Mouse (Mus musculus) thymus, adult 18-20 months (tissue): Measurements from ENCODE around the gene Ptpro.
"Not testable (repeated sequence)": the region's sequence is repeated elsewhere in the genome, so short reads cannot be mapped to it uniquely, and the experiment has no call there.

Experiments used
- DNase-seq, 2 experiments: peaks; one replicate each; pipeline ENCODE4 v3.0.0; 2022; ENCODE audit warnings: mixed read lengths in 2 of 2

Ptpro gene

DNA sequence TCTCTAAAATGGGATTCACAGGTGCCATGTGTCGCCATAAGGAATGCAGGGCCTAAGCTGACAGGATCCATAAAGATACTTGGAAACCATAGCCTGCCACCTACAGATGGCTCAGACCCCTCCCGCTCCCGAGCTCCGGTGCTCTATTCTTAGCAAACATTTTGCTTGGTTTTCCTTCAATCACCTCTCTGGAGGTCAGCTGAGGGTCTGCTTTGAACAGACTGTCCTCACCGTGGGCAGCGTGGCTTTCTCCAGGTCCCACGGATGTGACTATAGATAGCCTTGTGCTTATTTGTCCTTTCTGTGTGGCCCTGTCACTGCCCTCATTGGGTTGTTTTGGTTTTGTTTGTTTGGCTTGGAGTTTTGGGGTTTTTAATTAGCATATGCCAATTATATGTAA lies 206.0 kb downstream of the Ptpro start:
- no peak for DNase-seq

DNA sequence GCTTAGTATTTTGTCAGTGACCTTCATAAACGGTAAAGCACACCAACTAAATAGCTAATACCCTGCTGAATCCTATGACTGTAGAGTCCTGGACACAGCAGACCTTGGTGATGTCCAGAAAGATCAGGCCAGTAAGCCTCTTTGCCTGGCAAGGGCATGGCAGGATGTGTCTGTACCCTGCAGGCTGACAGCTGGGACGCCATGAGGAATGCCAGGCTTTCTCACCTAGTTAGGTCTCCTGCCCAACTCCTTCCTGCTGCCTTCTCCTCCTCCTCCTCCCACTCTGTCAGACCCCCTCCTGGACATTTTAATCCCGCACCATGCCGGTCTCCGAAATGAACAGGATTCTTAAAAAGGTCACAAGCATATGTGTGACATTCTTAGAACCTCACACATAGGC lies 211.7 kb downstream of the Ptpro start:
- DNase-seq: no peak

DNA sequence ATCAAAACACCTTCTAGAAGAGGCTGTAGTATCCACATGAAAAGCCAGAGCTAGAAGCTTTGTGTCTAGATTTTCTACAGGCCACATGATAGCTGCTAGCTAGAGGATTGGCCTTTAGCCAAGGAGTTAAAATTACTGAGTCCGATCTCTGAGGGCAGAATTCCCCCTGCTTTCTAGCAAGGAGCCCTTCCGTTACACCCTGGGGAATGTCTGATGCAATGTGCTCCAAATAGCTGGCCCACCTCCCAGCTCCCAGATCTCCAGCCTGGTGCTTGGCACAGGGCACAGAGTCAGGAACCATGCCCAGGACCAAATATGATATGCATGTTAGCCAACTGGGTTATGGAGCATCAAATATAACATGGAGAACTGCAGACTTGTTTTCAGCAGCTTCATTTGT lies 213.1 kb downstream of the Ptpro start:
- no peak for DNase-seq

DNA sequence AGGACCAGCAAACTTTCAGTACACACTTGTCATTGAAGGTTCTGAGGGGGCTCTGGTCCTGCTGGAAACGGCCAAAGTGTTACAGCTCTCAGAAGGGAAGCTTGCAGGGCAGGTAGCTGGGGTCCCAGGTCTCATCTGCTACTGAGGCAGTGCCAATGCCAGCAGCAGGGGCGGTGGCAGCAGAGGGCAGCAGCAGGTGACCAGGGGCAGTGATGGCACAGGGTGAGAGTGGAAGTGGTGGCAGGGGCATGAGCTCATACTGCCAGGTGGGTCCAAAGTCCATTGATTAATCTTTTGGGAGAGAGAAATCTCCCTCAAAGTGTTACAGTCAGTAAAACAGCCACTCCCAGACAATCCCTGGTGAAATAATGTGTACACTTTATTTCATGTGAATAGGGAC lies 214.1 kb downstream of the Ptpro start:
- no peak for DNase-seq

DNA sequence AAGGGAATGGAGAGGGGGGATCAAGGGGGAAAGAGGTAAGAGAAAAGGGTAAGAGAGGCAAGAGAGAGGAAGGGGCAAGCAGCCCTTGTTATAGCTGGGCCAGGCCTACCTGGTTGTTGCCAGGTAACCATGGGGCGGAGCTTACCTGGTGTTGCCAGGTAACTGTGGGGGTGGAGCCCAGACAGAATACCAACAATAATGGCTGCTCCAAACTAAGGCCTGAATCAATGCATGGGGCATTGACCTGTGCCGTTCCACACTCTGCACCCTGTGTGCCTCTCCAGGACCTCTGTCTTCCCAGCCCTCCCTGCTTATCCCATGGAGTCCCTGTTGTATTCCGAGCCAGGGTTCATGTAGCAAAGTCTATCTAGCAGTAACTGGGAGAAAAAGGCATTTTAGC lies 215.6 kb downstream of the Ptpro start:
- no peak for DNase-seq

DNA sequence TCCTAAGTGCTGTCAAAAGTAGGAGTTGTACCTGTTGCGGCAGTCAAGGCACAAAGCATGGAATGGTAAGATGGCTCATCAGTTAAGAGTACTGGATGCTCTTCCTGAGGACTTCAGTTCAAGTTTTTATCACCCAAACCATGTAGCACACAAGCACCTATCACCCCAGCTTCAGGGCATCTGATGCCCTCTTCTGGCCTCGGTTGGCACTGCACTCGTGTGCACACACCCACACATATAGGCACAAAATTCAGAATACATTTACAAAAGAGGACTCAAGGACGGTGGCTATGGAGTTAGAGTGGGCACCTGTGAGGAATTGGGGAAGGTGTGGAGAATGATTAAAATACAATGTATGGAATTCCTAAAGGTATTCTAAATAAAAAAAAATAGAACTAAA lies 217.4 kb downstream of the Ptpro start:
- DNase-seq: no peak

DNA sequence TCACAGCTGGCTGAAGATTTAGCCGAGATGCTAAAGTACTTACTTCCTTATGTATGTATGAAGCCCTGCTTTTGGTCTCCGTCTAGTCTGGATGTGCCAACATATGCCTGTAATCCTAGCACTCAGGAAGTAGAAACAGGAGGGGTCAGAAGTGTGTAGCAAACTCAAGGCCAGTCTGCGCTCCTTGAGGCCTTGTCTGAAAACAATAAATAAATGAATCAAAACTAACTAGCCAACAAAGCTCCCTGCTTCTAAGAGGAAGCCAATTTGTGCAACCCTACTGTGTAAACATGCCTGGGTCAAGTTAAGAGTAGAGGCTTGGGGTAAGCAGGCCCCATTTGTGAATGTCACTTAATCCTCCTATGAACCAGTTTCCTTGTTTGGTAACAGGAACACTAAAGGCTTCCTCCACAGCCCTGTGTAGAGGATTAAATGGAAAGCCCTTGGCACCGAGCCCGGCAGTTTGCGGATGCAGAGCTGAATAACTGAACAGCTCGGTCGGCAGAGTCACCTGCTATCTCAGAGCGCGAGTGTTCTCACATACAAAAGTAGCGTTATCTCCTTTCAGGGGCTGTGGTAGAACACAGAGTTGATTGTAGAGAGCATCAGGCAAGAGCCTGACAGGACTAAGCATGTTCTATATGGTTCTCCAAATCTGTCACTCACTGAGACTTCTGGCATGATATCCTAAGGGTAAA lies 218.9 kb downstream of the Ptpro start:
- peak in 1 of 2 experiments; percentile 8 for DNase-seq

DNA sequence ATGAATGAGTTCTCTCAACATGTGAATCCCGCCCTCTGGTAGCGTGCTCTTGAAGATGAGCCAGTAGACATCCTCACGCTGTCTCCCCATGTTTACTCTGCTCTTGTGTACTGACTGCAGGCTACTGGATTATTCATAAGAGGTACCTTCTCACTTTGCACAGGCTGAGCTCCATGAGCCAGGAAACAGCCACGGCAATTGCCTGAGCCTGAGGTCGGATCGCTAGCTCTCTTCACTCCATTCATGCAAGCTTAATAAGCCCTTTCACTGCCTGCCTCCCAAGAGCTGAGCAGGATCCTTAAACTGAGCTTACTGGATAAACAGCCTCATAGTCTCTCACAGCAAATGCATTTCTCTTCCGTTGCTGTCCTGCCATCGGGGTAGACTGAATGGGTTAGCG lies 220.0 kb downstream of the Ptpro start:
- DNase-seq: no peak

DNA sequence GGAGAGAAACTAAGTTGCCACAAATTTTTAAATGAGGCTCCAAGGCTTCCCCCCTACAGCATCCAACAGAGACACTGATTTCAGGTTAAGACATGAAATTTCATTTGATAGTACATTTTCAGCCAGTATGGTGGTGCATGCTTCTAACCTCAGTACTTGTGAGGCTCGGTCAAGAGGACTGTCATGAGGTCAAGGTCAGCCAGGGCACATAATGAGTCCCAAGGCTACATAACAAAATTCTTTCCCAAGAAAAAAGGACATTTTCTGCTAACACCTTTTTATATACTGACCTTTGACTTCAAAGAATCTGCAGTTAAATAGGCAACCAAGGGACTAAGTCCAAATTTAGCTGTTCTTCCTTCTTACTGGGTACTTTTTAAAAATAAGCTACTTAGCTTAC lies 221.3 kb downstream of the Ptpro start:
- DNase-seq: no peak

DNA sequence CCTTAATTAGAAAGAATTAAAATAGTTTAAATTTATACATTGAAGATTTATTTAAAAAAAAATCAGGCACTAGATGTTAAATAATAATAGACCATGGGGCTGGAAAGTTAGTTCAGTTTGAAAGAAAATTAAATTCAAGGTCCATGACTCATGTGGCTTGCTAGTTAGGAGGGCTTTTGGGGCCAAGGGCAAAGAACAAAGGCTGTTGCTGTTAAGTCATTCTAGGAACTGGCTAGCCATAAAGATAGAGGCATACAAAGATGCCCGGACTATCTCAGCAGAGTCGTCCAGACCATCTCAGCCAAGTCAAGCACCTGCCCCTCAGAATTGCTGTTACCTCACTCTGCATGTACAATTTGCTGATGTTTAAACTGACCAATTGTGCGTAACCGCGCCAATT lies 223.6 kb downstream of the Ptpro start:
- DNase-seq: not testable (repeated sequence)

DNA sequence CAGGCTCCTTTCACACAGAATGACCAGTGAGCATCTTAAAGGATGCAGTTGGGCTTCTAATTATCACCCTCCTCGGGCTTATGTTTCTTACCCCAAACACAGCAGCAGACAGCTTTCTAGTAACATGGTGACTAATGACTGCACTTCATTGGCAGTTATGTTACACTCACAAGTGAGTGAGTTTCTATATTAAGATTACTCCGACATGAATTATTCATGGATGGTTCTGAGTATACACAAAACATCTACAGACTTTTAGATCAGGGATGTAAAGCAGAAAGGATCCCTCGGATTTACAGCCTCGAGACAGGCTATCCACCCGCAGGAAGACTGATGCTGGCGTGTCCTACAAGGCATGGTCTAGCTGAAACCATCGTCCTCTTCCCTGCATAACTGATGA lies 230.8 kb downstream of the Ptpro start:
- no peak for DNase-seq

DNA sequence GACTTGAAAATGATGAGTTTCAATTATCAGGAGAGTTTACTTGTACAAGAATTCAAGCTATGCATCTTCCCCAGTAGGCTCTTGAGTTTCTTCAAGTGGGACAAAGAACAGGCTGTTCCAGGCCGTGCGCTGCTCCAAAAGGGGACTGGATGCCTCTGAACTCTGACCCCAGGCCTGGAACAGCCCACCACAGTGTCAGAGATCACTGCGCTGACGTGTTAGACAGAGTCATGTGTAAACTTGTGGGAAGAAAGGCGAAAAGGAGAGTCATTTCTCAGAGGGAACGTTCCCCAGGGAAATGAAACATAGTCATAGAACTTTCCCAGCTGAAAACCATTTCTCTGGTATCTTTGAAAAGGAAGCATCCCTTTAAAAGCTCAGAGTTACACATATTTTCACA lies 235.3 kb downstream of the Ptpro start:
- no peak for DNase-seq

DNA sequence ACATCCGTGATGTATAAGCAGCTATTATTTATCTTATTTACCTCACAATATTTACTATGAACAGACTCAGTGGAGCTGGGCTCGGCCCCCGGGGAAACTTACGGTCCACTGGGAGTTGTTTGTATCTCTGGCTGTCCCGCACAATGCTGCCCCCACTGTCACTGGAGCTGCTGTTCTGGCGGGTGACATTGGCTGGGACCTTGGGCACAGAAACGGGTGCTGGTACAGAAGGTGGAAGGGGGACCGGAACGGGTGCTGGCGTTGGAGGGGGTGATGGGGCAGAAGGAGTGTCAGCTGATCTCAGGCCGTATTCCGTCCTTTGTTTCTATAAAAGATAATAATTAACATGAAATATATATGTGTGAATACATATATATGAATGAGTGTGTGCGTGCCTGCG lies 238.0 kb downstream of the Ptpro start:
- no peak for DNase-seq

DNA sequence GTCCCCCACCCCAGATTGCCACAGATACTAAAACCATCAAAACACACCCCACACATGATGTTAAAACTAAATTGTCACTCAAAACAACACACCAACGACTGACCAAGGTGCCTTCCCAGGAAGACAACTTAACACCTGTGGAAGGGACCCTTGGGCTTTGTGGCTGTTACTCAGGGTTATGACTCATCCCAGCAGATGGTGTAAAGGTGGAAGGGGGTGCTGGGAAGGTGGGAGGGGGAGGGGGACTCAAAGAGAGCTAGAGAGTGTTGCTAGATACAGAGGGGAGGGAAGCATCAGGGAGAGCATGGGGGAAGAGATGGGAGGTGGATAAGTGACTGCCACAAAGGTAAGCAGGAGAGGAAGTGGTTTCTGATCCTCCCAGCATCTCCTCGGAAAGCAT lies 239.5 kb downstream of the Ptpro start:
- DNase-seq: no peak

DNA sequence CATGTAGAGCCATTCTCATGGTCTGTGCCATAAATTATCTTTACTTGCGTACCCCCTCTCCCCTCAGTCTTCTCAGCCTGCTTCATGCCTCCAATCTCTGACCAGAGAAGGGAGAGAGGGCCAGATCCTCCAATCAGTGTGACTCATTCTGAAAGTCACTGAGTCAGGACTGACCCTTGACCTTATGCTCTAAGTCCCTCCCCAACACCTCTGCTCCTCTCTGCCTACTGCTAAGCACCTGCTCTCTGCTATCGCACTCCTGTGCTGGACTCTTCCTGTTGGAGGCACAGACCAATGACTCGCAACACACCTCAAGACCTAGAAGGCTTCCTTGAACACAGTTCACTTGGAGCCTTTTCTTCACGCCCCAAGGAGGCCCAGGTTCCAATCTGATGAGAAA lies 240.5 kb downstream of the Ptpro start:
- DNase-seq: no peak

DNA sequence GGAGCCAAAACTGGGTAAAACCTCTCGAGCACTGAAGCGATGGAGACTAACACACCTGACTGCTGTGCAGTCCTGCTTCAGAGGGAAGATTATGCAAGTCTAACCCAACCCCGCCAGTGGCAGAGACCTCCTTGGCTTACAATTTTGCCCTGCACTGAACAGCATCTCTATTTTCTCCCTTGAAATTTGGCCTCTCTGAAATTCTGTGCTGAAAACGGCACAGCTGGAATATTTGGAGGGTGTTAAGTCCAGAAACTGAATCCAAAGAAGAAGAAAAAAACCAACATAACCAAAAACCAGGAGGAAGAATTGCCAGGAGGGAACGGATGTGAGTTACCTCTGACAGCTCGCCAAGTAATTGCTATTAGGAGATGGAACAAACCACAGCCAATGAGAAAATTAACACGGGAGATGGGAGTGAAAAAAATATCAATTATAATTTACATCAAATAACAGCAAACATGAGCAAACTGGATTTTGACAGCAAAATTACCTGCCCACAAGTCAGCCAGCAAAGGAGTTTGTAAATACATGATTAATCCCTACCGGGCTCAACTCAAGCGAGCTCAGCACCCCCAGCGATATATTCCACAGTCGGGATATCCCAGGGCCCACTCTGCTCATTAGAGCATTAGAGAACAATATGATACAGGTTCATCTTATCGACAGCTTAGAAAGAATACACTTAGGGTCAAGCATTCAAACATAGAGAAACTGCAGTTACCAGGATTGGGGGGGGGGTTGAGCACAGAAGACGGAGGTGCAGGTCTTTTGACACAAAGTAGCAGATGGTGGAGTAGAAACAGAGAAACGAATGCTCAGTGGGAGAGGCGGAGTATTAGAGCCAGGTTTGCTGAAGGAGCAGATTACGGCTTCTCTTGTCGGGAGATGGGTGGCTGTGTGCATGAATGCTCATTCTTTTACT lies 241.4 kb downstream of the Ptpro start:
- DNase-seq: no peak

DNA sequence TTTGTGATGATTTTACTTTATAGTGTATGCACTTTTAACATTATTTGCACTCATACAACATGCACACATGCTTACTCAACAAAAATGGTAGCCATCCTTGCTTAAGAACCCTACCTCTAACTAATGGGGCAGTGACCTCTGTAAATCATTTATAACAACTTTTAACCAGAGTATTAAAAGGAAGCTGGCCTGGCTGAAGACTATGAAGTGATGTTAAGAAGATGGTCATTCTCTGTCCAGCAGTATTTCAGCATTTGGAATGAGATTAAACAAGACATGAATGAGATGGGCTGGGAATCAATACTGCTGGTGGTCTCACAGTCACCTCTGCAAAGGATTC lies 242.0 kb downstream of the Ptpro start:
- DNase-seq: no peak

DNA sequence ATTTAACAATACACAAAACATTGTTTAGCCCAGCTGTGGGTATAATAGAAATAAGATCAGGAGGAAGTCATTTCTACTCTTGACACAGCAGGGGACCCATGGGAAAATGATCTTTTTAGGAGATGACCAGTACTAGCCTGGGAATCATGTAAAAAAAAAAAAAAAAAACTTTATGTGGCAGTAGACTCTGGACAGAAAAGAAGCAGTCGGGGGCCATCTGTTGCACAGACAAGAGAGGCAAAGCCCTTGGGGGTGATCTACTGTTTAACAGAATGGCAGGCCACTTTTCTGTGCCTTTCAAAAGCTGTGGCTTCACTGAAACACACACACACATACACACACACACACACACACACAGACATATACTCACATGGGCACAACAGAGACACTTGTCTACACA lies 242.7 kb downstream of the Ptpro start:
- DNase-seq: no peak

DNA sequence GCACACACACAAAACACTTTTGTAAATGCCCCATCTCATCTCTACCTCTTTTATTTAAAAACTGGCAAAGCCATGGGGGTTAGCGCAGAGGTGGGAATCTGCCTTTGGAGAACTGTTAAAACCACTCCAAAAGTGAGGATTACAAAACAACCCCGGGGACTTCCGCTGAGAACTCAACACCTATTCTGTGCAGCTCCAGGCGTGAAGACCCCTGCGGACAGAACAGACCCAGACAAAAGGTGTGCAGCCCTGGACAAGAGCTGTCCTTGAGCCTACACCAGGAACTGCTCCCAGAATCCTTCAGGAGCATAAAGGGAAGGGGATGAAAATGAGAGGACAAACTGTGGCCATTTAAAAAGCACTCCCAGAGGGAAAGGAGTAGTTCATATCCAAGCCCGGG lies 243.1 kb downstream of the Ptpro start:
- no peak for DNase-seq

DNA sequence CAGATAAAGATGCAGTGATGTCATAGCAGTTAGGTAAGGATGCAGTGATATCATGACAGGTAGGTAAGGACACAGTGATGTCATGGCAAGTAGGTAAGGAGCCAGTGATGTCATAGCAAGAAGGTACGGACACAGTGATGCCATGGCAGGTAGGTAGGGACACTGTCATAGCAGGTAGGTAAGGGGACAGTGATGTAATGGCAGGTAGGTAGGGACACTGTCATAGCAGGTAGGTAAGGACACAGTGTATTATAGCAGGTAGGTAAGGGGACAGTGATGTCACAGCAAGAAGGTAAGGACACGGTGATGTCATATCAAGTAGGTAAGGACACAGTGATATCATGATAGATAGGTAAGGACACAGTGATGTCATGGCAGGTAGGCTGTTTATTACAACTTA lies 244.4 kb downstream of the Ptpro start:
- no peak for DNase-seq

DNA sequence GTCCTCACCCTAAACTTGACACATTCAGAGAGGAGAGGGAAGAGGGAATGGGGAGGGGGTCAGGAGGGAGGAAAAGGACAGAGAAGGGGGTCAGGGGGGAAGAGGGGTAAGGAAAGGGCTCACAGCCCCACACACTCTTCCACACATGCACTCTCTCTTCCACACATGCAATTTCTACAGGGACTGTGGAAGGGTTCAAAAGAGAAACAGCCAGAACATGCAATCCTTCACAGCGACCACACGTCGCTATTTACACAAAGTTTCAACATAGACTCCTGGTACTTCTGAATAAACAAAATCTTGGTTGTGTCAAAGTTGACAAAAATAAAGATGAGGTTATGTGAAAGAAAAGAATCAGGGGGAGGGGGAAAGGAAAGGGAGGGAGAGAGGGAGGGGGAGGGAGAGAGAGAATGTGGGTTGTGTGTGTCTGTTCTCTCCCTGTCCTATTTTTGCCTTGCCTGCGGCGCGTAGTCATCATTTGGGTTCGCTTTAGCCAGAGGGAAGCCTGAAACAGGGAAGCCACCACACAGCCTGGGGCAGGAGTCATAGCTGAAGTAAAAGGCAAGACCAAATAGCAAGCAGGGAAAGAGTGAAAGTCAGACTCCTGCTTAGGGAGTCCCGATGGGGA lies 245.2 kb downstream of the Ptpro start:
- DNase-seq: no peak

DNA sequence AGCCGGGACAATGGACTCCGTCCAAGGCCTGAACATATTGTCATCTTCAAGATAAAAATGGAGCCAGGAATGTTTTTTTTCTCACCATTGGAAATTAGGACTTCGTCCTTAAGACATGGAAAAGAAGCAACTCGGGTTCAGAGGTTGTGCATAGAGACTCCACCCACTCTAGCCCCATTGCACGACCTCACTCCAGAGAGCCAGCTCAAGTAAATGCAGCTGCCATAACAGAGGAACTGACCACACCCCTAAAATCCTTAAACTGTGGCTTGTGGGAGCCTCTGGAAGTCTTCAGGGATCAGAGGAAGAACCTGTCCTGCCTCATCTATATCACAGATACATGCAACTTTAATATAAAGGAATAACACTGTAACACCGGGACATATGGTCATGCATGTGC lies 246.7 kb downstream of the Ptpro start:
- DNase-seq: no peak

DNA sequence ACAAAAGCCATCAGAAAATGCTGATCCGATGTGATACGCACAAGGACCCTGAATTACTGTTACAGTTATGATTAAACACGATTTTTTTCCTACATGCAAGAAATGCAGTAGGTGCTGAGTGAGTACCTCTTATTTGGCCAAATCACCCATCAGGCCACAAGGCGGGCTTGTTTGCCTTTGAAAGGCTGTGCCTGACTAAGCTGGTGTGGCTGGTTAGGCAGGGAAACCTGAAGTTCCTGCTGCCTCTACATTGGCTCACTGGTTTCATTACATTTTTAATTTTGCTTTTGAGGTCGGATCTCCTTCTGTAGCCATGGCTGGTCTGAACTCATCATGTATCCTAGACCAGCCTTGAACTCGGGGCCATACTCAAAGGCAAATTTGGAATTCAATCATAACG lies 250.9 kb downstream of the Ptpro start:
- no peak for DNase-seq

DNA sequence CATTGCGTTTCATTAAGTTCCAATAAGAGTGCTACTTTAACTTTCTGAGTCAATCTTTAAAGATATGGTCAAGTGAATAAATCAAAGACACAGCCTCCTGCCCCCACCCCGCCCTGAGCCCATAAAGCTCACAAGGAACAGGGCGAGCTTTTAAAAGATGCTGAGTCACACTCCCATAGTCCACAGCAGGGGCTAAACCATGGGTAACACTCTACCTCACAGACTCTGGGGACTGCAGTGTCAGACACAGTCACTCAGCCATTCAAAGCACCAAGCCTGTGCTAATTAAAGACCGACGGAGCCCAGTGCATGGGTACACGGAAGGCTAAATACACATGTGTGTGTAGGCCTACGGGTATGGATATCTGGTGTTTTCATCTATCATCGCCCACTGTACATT lies 251.3 kb downstream of the Ptpro start:
- no peak for DNase-seq
